Mouse (Mus musculus): Measurements from ENCODE around the gene Garnl3. TPM values are rescaled to one million over a fixed set of nuclear protein-coding genes. Genes with fewer than 3 reads are reported as not detected.

The Garnl3 gene
- polyA plus RNA-seq, 1 experiment from 2014 or later, result 4.6 TPM

GRCm38 (mm10) chr2:33065610-33066009, 65.8 kb downstream of the Garnl3 start:
- Histone ChIP-seq H3K9me3 (ENCODE audit: control insufficient read depth, low read length) (no peaks in the 10 kb centered on the region), H3K4me1 (replicated peaks; ENCODE audit: control insufficient read depth, insufficient read depth, low read length) (no peaks in the 10 kb centered on the region), H3K27ac (ENCODE audit: low read depth, low read length) (no peak overlapping the region), H3K9ac (ENCODE audit: low read depth, low read length) (no peak overlapping the region), H3K4me3 (ENCODE audit: low read depth, low read length) (no peak overlapping the region), H3K27me3 (replicated peaks; ENCODE audit: control insufficient read depth, insufficient read depth, low read length) (no peaks in the 10 kb centered on the region), H3K36me3 (ENCODE audit: control insufficient read depth, insufficient read depth, low read length) (no peaks in the 10 kb centered on the region), H3K4me2 (no peak overlapping the region)
- ATAC-seq (replicated peaks; ENCODE audit: low FRiP score) (no peak), DNase-seq (ENCODE audit: low spot score) (no peak)
- 59% methylated on average over 1 of the region's 1 CpGs for WGBS

DNA sequence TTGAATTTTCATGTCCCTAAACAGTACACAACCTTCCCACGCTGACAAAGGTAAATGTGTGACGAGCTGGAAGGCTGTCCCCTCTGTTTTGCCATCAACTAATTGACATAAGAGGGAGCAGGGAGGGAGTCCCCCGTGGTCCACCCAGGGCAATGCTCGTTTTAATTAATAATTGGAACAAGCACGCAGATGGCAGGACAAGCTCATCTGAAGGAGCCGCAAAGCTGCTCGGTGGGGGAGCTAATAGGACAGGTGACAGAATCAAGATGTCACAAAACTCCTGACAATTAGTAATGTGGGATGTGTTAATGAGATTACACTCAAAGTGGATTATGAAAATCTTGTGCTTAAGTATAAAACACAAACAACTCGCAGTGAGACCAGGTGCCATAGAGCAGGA, 68.7 kb downstream of the Garnl3 start:
- Histone ChIP-seq H3K4me3 (ENCODE audit: low read depth, low read length) (no peak overlapping the region), H3K4me2 (no peak overlapping the region), H3K27me3 (replicated peaks; ENCODE audit: control insufficient read depth, insufficient read depth, low read length) (no peaks in the 10 kb centered on the region), H3K27ac (ENCODE audit: low read depth, low read length) (no peak overlapping the region), H3K9me3 (ENCODE audit: control insufficient read depth, low read length) (no peaks in the 10 kb centered on the region), H3K9ac (ENCODE audit: low read depth, low read length) (no peak overlapping the region), H3K4me1 (replicated peaks; ENCODE audit: control insufficient read depth, insufficient read depth, low read length) (no peaks in the 10 kb centered on the region), H3K36me3 (ENCODE audit: control insufficient read depth, insufficient read depth, low read length) (no peaks in the 10 kb centered on the region)
- ATAC-seq (replicated peaks; ENCODE audit: low FRiP score) (no peak), DNase-seq (ENCODE audit: low spot score) (no peak)
- WGBS, result 63% methylated on average over 8 of the region's 8 CpGs

DNA sequence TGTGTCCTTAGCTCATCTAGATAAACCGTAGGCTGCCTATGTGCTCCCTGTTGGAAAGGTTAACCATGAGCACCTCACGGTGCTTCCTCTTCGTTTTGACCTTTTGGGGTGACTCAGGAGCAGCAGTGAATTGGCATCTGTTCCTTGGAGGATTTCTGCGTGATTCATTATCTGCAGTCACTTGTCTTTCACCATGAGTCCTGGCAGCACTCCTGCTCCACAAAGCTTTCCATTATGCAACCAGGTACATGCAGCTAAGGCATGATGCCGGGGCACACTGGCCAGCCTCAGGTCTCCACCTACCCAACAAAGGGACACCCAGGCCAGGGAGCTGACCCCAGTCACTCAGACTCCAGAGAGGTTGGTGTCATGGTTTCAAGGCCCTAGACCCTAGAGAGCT, 72.5 kb downstream of the Garnl3 start:
- Histone ChIP-seq H3K4me3 (ENCODE audit: low read depth, low read length) (no peak overlapping the region), H3K4me2 (no peak overlapping the region), H3K4me1 (replicated peaks; ENCODE audit: control insufficient read depth, insufficient read depth, low read length) (no peaks in the 10 kb centered on the region), H3K36me3 (ENCODE audit: control insufficient read depth, insufficient read depth, low read length) (no peaks in the 10 kb centered on the region), H3K27me3 (replicated peaks; ENCODE audit: control insufficient read depth, insufficient read depth, low read length) (no peaks in the 10 kb centered on the region), H3K9me3 (ENCODE audit: control insufficient read depth, low read length) (no peaks in the 10 kb centered on the region), H3K27ac (ENCODE audit: low read depth, low read length) (no peak overlapping the region), H3K9ac (ENCODE audit: low read depth, low read length) (no peak overlapping the region)
- WGBS, result 76% methylated on average over 5 of the region's 5 CpGs
- DNase-seq (ENCODE audit: low spot score) (no peak), ATAC-seq (replicated peaks; ENCODE audit: low FRiP score) (no peak)

DNA sequence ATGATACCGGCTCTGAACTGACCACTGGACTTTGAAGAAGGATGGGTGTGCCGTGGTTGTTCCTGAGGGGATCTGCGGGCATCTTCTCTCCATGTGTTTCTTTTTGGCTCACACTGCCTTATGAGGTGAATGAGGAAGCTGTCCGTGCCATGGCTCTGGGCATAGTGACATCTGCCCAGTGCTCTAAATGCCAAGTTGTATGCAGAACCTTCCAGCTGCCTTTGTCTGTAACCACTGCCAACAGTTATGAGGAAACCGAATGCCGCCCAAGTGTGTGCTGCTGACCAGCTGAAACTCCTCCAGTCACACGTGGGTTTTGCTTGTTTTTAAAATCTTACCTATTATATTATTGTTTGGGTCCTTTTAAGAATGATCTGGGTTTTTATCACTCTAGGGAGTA, 73.9 kb downstream of the Garnl3 start:
- no peak overlapping the region for H3K4me2 ChIP-seq
- ATAC-seq (replicated peaks; ENCODE audit: low FRiP score) (no peak), DNase-seq (ENCODE audit: low spot score) (no peak)
- H3K36me3 ChIP-seq (ENCODE audit: control insufficient read depth, insufficient read depth, low read length), result no peaks in the 10 kb centered on the region
- H3K9ac ChIP-seq (ENCODE audit: low read depth, low read length), result no peak overlapping the region
- no peak overlapping the region for H3K27ac ChIP-seq (ENCODE audit: low read depth, low read length)
- H3K9me3 ChIP-seq (ENCODE audit: control insufficient read depth, low read length), result no peaks in the 10 kb centered on the region
- H3K4me1 ChIP-seq (replicated peaks; ENCODE audit: control insufficient read depth, insufficient read depth, low read length), result no peaks in the 10 kb centered on the region
- no peak overlapping the region for H3K4me3 ChIP-seq (ENCODE audit: low read depth, low read length)
- no peaks in the 10 kb centered on the region for H3K27me3 ChIP-seq (replicated peaks; ENCODE audit: control insufficient read depth, insufficient read depth, low read length)
- WGBS, result 74% methylated on average over 7 of the region's 7 CpGs

- H3K9ac ChIP-seq (ENCODE audit: low read depth, low read length), result no peak overlapping the region
- no peak overlapping the region for H3K27ac ChIP-seq (ENCODE audit: low read depth, low read length)
- ATAC-seq (replicated peaks; ENCODE audit: low FRiP score) (no peak), DNase-seq (ENCODE audit: low spot score) (no peak)
- no peaks in the 10 kb centered on the region for H3K9me3 ChIP-seq (ENCODE audit: control insufficient read depth, low read length)
- 67% methylated on average over 10 of the region's 10 CpGs for WGBS
- no peaks in the 10 kb centered on the region for H3K4me1 ChIP-seq (replicated peaks; ENCODE audit: control insufficient read depth, insufficient read depth, low read length)
- H3K4me3 ChIP-seq (ENCODE audit: low read depth, low read length), result no peak overlapping the region
- H3K27me3 ChIP-seq (replicated peaks; ENCODE audit: control insufficient read depth, insufficient read depth, low read length), result no peaks in the 10 kb centered on the region
- no peak overlapping the region for H3K4me2 ChIP-seq
- H3K36me3 ChIP-seq (ENCODE audit: control insufficient read depth, insufficient read depth, low read length), result no peaks in the 10 kb centered on the region
Observed at GRCm38 (mm10) chr2:33053966-33054365, 77.5 kb downstream of the Garnl3 start.

DNA sequence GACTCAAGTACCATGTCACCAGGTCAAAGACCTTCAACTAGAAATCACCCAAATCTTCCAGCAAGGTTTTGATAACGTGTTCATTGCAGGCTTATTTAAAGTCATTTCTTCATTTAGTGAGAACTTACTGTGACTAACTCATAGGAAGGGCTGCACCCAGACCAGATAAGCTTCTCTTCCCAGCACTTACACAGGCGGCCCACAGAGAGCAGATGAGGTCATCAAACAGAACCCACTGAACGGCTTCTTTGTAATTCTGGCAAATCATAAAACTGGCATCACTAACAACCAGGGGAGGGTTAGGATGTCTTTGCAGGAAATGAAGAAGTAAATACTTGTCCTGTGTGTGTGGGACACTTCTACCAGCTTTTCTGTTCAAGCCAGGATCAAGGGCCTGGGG, 84.1 kb downstream of the Garnl3 start:
- Histone ChIP-seq H3K27me3 (replicated peaks; ENCODE audit: control insufficient read depth, insufficient read depth, low read length) (no peaks in the 10 kb centered on the region), H3K36me3 (ENCODE audit: control insufficient read depth, insufficient read depth, low read length) (no peaks in the 10 kb centered on the region), H3K4me3 (ENCODE audit: low read depth, low read length) (no peak overlapping the region), H3K4me2 (no peak overlapping the region), H3K4me1 (replicated peaks; ENCODE audit: control insufficient read depth, insufficient read depth, low read length) (no peaks in the 10 kb centered on the region), H3K27ac (ENCODE audit: low read depth, low read length) (no peak overlapping the region), H3K9ac (ENCODE audit: low read depth, low read length) (no peak overlapping the region), H3K9me3 (ENCODE audit: control insufficient read depth, low read length) (no peaks in the 10 kb centered on the region)
- no peak for ATAC-seq (replicated peaks; ENCODE audit: low FRiP score)
- DNase-seq (ENCODE audit: low spot score), result no peak
- WGBS, result 46% methylated on average over 3 of the region's 3 CpGs

- Histone ChIP-seq H3K4me3 (ENCODE audit: low read depth, low read length) (no peak overlapping the region), H3K4me1 (replicated peaks; ENCODE audit: control insufficient read depth, insufficient read depth, low read length) (no peaks in the 10 kb centered on the region), H3K27ac (ENCODE audit: low read depth, low read length) (no peak overlapping the region), H3K36me3 (ENCODE audit: control insufficient read depth, insufficient read depth, low read length) (no peaks in the 10 kb centered on the region), H3K27me3 (replicated peaks; ENCODE audit: control insufficient read depth, insufficient read depth, low read length) (no peaks in the 10 kb centered on the region), H3K9me3 (ENCODE audit: control insufficient read depth, low read length) (no peaks in the 10 kb centered on the region), H3K9ac (ENCODE audit: low read depth, low read length) (no peak overlapping the region), H3K4me2 (no peak overlapping the region)
- 68% methylated on average over 5 of the region's 5 CpGs for WGBS
- no peak for DNase-seq (ENCODE audit: low spot score)
- no peak for ATAC-seq (replicated peaks; ENCODE audit: low FRiP score)
Observed at GRCm38 (mm10) chr2:33046919-33047318, 84.5 kb downstream of the Garnl3 start.

GRCm38 (mm10) chr2:33045899-33046298, 85.6 kb downstream of the Garnl3 start:
- H3K4me2 ChIP-seq, result no peak overlapping the region
- no peak overlapping the region for H3K9ac ChIP-seq (ENCODE audit: low read depth, low read length)
- H3K36me3 ChIP-seq (ENCODE audit: control insufficient read depth, insufficient read depth, low read length), result no peaks in the 10 kb centered on the region
- no peaks in the 10 kb centered on the region for H3K27me3 ChIP-seq (replicated peaks; ENCODE audit: control insufficient read depth, insufficient read depth, low read length)
- no peaks in the 10 kb centered on the region for H3K9me3 ChIP-seq (ENCODE audit: control insufficient read depth, low read length)
- 0 out of 2 replicates have a peak, but pooled peaks cover 2% of the 10 kb centered on the region for H3K4me1 ChIP-seq (replicated peaks; ENCODE audit: control insufficient read depth, insufficient read depth, low read length)
- no peak for ATAC-seq (replicated peaks; ENCODE audit: low FRiP score)
- H3K27ac ChIP-seq (ENCODE audit: low read depth, low read length), result no peak overlapping the region
- DNase-seq (ENCODE audit: low spot score), result no peak
- 48% methylated on average over 3 of the region's 3 CpGs for WGBS
- H3K4me3 ChIP-seq (ENCODE audit: low read depth, low read length), result no peak overlapping the region

DNA sequence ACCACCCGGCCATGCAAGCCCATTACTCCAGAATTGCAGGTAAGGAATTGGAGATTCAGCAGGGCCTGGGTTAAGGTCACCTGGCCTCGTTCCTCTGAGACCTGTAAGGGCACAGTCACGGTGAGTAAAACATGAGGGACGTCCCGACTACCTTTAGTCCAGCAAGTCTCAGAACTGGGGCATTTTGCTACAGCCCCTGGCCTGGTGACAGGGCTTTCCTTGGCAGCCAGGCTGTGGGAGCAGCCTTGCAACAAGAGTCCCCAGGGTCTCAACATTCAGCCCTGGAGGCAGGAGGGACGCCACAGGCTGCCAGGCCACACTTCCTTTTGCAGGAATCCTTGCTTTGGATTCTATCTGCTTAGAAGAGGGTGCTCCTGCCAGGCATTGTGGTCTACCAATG, 88.7 kb downstream of the Garnl3 start:
- Histone ChIP-seq H3K4me3 (ENCODE audit: low read depth, low read length) (no peak overlapping the region), H3K9me3 (ENCODE audit: control insufficient read depth, low read length) (no peaks in the 10 kb centered on the region), H3K36me3 (ENCODE audit: control insufficient read depth, insufficient read depth, low read length) (no peaks in the 10 kb centered on the region), H3K27me3 (replicated peaks; ENCODE audit: control insufficient read depth, insufficient read depth, low read length) (no peaks in the 10 kb centered on the region), H3K4me2 (no peak overlapping the region), H3K9ac (ENCODE audit: low read depth, low read length) (no peak overlapping the region), H3K4me1 (replicated peaks; ENCODE audit: control insufficient read depth, insufficient read depth, low read length) (0 out of 2 replicates have a peak, but pooled peaks cover 2% of the 10 kb centered on the region), H3K27ac (ENCODE audit: low read depth, low read length) (no peak overlapping the region)
- no peak for ATAC-seq (replicated peaks; ENCODE audit: low FRiP score)
- no peak for DNase-seq (ENCODE audit: low spot score)
- WGBS, result 75% methylated on average over 6 of the region's 6 CpGs
